Mouse (Mus musculus) embryo, embryonic 10.5 days (tissue): ENCODE measurements around the gene Glis3.
A peak's percentile ranks its signal among the peaks of the same experiment; 100 is the strongest.

Experiments
- DNase-seq: peaks from one replicate; pipeline ENCODE4 v3.0.0-alpha.2; 2015; ENCODE audit warnings: low spot score

Gene Glis3

GRCm38 (mm10) chr19:28328444-28329110 is 351.3 kb downstream of the Glis3 start:
- DNase-seq: peak; percentile 34

GRCm38 (mm10) chr19:28327536-28327935 is 352.3 kb downstream of the Glis3 start:
- no peak for DNase-seq

GRCm38 (mm10) chr19:28306036-28306435 is 373.8 kb downstream of the Glis3 start:
- DNase-seq: no peak

GRCm38 (mm10) chr19:28305510-28305909 is 374.4 kb downstream of the Glis3 start:
- DNase-seq: no peak

- peak; percentile 83 for DNase-seq
Measured at GRCm38 (mm10) chr19:28302831-28303242, 377.0 kb downstream of the Glis3 start.

GRCm38 (mm10) chr19:28300226-28300625 is 379.7 kb downstream of the Glis3 start:
- DNase-seq: no peak

GRCm38 (mm10) chr19:28299211-28299775 is 380.6 kb downstream of the Glis3 start:
- DNase-seq: no peak

GRCm38 (mm10) chr19:28298669-28299068 is 381.2 kb downstream of the Glis3 start:
- DNase-seq: no peak

- DNase-seq: no peak
Measured at GRCm38 (mm10) chr19:28291596-28291995, 388.3 kb downstream of the Glis3 start.

- no peak for DNase-seq
Measured at GRCm38 (mm10) chr19:28289457-28289856, 390.4 kb downstream of the Glis3 start.

- DNase-seq: no peak
Measured at GRCm38 (mm10) chr19:28287431-28287830, 392.4 kb downstream of the Glis3 start.

GRCm38 (mm10) chr19:28284098-28284569 is 395.7 kb downstream of the Glis3 start:
- DNase-seq: no peak

- no peak for DNase-seq
Measured at GRCm38 (mm10) chr19:28283241-28284097, 396.4 kb downstream of the Glis3 start.

- no peak for DNase-seq
Measured at GRCm38 (mm10) chr19:28281405-28281804, 398.5 kb downstream of the Glis3 start.

- peak; percentile 44 for DNase-seq
Measured at GRCm38 (mm10) chr19:28277104-28277503, 402.8 kb downstream of the Glis3 start.

- DNase-seq: no peak
Measured at GRCm38 (mm10) chr19:28274501-28274900, 405.4 kb downstream of the Glis3 start.

- DNase-seq: no peak
Measured at GRCm38 (mm10) chr19:28273946-28274345, 405.9 kb downstream of the Glis3 start.

- no peak for DNase-seq
Measured at GRCm38 (mm10) chr19:28266850-28267249, 413.0 kb downstream of the Glis3 start.

GRCm38 (mm10) chr19:28265776-28266175 is 414.1 kb downstream of the Glis3 start:
- DNase-seq: no peak

- DNase-seq: peak; percentile 49
Measured at GRCm38 (mm10) chr19:28258907-28259675, 420.8 kb downstream of the Glis3 start.

- peak; percentile 11 for DNase-seq
Measured at GRCm38 (mm10) chr19:28258480-28258879, 421.4 kb downstream of the Glis3 start.

GRCm38 (mm10) chr19:28247345-28247744 is 432.5 kb downstream of the Glis3 start:
- no peak for DNase-seq
